Mouse (Mus musculus): ENCODE measurements around the gene Slco3a1.

- TF ChIP-seq MAFK (IDR thresholded peaks at IDR 0.05; ENCODE audit: insufficient read depth, low read depth, low read length): no peak
- no peak for TF ChIP-seq CHD2 (IDR thresholded peaks at IDR 0.05; ENCODE audit: low read depth, low read length)
Observed at GRCm38 (mm10) chr7:74464638-74465037, 89.9 kb downstream of the Slco3a1 start.
